Mouse (Mus musculus): ENCODE results near the gene Rnf26. TPM values are rescaled to one million over a fixed set of nuclear protein-coding genes. Genes with fewer than 3 reads are reported as not detected.
A peak's percentile ranks its signal among the peaks of the same experiment; 100 is the strongest.

Rnf26 gene
- polyA plus RNA-seq, 1 experiment from 2014 or later: 45.4 TPM

DNA sequence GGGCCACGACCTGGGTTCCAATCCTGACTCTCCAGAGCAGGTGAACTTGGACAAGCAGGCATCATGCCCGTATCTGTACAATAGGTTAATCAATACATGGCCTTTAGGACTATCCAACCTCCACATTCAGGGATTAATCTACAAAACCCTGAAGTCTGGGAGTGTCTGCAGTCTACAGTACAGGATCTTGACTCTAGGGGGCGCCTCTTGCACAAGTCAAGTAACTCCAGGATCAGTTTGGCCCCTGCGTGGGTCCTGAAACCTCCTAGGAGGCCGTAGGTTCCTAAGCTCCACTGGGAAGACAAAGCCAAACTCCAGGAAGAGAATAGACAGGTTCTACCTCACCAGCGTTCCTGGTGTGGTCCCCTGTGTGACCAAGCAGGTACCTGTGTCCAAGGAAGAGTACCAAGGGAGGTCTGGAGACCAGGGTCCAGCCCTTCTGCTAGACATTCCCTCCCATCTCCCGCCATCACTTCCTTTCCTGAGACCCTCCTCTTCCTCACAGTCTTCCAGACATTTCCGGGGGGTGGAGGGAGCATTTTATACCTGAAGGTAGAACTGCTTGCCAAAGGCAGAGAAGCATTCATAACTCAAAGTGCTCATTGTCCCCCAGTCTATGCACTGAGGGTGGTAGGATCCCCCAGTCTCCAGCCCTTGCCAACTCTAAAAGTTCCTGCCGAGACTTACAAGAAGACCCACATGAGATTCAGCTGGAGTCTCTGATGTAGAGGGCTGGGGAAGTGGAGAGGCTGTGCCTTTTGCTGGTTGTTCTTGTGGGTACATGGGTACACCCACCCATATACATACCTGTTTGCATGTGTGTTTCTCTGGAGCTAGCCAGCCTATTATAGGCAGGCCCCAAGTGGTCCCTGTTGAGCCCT is 38.7 kb downstream of the Rnf26 start:
- Histone ChIP-seq H3K9me3 (ENCODE audit: control insufficient read depth, low read length) (no peaks in the 10 kb centered on the region), H3K27ac (ENCODE audit: low read length) (no peak overlapping the region), H3K4me1 (ENCODE audit: control insufficient read depth, insufficient read depth, low read length) (peaks cover 26% of the 10 kb centered on the region), H3K36me3 (ENCODE audit: control insufficient read depth, insufficient read depth, low read length) (no peaks in the 10 kb centered on the region), H3K4me3 (ENCODE audit: low read length) (no peak overlapping the region), H3K27me3 (replicated peaks; ENCODE audit: control insufficient read depth, insufficient read depth, low read length) (no peaks in the 10 kb centered on the region), H3K9ac (ENCODE audit: low read depth, low read length) (no peak overlapping the region), H3K4me2 (ENCODE audit: low read depth, low read length) (no peak overlapping the region)
- 58% methylated on average over 9 of the region's 9 CpGs for WGBS
- ATAC-seq: no peak

DNA sequence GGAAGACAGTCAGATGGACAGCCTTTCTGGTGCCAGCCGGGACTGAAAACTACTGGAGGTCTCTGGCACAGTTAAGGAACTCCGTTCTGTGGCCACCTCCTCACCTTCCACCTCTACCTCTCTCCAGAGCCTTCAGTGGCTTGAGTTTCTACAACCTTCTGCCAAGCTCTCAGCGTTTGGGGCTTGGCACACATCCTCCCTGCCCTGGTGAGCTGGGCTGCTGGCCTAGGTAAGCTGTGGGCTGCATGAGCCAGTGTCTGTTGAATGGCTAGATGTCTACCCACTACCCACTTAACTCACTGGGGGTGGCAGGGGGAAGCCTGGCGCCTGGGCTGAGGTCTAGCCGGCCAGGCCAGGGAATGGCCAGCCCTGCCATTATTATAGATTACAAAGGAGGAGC is 40.2 kb downstream of the Rnf26 start:
- 66% methylated on average over 5 of the region's 5 CpGs for WGBS
- no peaks in the 10 kb centered on the region for H3K9me3 ChIP-seq (ENCODE audit: control insufficient read depth, low read length)
- no peak for ATAC-seq
- no peak overlapping the region for H3K27ac ChIP-seq (ENCODE audit: low read length)
- no peaks in the 10 kb centered on the region for H3K27me3 ChIP-seq (replicated peaks; ENCODE audit: control insufficient read depth, insufficient read depth, low read length)
- H3K4me3 ChIP-seq (ENCODE audit: low read length): no peak overlapping the region
- peaks cover 11% of the 10 kb centered on the region for H3K4me1 ChIP-seq (ENCODE audit: control insufficient read depth, insufficient read depth, low read length)
- H3K9ac ChIP-seq (ENCODE audit: low read depth, low read length): no peak overlapping the region
- no peaks in the 10 kb centered on the region for H3K36me3 ChIP-seq (ENCODE audit: control insufficient read depth, insufficient read depth, low read length)
- H3K4me2 ChIP-seq (ENCODE audit: low read depth, low read length): no peak overlapping the region

DNA sequence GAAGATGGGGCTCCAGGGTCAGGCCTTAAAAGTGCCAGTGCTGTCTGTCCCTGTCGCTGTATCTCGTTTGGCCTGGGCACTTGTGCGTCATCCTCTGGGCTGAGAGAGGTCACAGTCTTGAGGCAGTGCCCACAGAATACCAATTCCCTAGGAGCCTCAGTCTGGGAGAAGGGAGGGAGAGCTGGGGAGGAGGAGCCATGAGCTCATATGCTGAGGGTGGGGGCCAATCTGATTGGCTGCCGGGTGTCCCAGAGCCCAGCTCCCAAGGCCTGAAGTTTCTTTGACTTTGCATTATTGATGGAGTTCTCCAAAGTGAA is 40.8 kb downstream of the Rnf26 start:
- ATAC-seq: no peak
- 52% methylated on average over 4 of the region's 4 CpGs for WGBS
- 0 out of 2 replicates have a peak overlapping the region, but pooled peaks have one; percentile 26 for H3K9ac ChIP-seq (ENCODE audit: low read depth, low read length)

DNA sequence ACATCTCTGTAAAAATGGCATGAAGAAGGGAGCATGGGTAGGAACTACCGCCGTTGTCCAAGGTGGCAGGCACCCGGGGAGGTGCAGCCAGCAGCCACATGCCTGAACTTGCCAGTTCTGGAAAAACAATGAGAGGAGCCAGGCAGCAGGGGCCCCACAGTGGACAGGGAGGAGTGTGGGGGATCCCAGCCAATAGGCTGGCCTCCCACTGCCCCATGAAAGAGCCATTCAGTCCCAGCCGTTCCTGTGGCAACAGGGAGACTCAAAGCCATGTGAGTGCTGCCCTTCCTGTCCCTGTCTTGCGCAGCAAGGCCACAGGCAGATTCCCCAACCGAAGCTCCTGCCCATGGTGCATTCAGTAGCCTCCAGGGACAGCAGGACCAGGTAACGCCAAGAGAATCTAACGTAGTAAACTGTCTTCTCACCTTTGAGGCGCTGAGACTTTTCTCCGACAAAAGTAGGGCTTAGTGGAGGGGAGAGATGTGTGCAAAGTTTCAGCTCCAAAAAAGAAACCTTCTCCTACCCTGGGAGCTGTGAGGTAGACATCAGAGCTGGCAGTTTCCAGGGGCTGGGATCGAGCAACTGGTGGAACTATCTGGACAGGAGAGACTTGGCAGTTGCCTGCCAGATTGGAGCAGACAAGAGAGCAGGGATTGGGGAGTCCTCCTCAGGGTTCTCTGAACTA is 41.3 kb downstream of the Rnf26 start:
- H3K4me2 ChIP-seq (ENCODE audit: low read depth, low read length): no peak overlapping the region
- no peaks in the 10 kb centered on the region for H3K36me3 ChIP-seq (ENCODE audit: control insufficient read depth, insufficient read depth, low read length)
- H3K9ac ChIP-seq (ENCODE audit: low read depth, low read length): peak overlapping the region; percentile 26; the same call in 1 of the 2 replicates
- H3K27ac ChIP-seq (ENCODE audit: low read length): no peak overlapping the region
- no peak overlapping the region for H3K4me3 ChIP-seq (ENCODE audit: low read length)
- no peaks in the 10 kb centered on the region for H3K27me3 ChIP-seq (replicated peaks; ENCODE audit: control insufficient read depth, insufficient read depth, low read length)
- no peak for ATAC-seq
- peaks cover 14% of the 10 kb centered on the region for H3K4me1 ChIP-seq (ENCODE audit: control insufficient read depth, insufficient read depth, low read length)
- WGBS: 49% methylated on average over 11 of the region's 11 CpGs
- no peaks in the 10 kb centered on the region for H3K9me3 ChIP-seq (ENCODE audit: control insufficient read depth, low read length)

More for the DNA sequence above, 40.8 kb downstream of the Rnf26 start:
- Histone ChIP-seq H3K36me3 (ENCODE audit: control insufficient read depth, insufficient read depth, low read length) (no peaks in the 10 kb centered on the region), H3K27me3 (replicated peaks; ENCODE audit: control insufficient read depth, insufficient read depth, low read length) (no peaks in the 10 kb centered on the region), H3K9me3 (ENCODE audit: control insufficient read depth, low read length) (no peaks in the 10 kb centered on the region), H3K4me3 (ENCODE audit: low read length) (no peak overlapping the region), H3K4me1 (ENCODE audit: control insufficient read depth, insufficient read depth, low read length) (peaks cover 10% of the 10 kb centered on the region; the same call in 1 of the 2 replicates), H3K4me2 (ENCODE audit: low read depth, low read length) (no peak overlapping the region), H3K27ac (ENCODE audit: low read length) (no peak overlapping the region)

DNA sequence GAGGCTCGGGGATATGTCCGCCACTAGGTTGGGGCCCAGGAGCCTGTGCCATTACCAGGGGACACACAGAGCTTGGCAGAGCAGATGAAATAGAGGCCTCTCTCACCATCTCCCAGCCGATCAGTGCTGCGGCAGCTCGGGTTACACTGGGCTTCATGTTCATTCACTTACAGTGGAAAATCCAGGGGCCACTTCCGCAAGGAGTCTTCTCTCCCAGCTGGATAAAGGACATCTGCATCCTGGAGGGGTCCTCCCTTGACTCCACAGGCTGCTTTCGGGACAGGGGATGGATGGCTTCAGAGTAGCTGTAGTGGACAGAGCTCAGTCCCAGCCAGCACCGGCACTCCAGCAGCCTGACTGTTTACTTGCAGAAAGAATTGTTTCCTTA is 42.5 kb downstream of the Rnf26 start:
- no peak overlapping the region for H3K27ac ChIP-seq (ENCODE audit: low read length)
- no peaks in the 10 kb centered on the region for H3K36me3 ChIP-seq (ENCODE audit: control insufficient read depth, insufficient read depth, low read length)
- 38% methylated on average over 8 of the region's 8 CpGs for WGBS
- no peak for ATAC-seq
- H3K4me1 ChIP-seq (ENCODE audit: control insufficient read depth, insufficient read depth, low read length): peaks cover 14% of the 10 kb centered on the region
- H3K27me3 ChIP-seq (replicated peaks; ENCODE audit: control insufficient read depth, insufficient read depth, low read length): no peaks in the 10 kb centered on the region
- no peak overlapping the region for H3K4me2 ChIP-seq (ENCODE audit: low read depth, low read length)
- no peaks in the 10 kb centered on the region for H3K9me3 ChIP-seq (ENCODE audit: control insufficient read depth, low read length)
- no peak overlapping the region for H3K4me3 ChIP-seq (ENCODE audit: low read length)
- no peak overlapping the region for H3K9ac ChIP-seq (ENCODE audit: low read depth, low read length)

DNA sequence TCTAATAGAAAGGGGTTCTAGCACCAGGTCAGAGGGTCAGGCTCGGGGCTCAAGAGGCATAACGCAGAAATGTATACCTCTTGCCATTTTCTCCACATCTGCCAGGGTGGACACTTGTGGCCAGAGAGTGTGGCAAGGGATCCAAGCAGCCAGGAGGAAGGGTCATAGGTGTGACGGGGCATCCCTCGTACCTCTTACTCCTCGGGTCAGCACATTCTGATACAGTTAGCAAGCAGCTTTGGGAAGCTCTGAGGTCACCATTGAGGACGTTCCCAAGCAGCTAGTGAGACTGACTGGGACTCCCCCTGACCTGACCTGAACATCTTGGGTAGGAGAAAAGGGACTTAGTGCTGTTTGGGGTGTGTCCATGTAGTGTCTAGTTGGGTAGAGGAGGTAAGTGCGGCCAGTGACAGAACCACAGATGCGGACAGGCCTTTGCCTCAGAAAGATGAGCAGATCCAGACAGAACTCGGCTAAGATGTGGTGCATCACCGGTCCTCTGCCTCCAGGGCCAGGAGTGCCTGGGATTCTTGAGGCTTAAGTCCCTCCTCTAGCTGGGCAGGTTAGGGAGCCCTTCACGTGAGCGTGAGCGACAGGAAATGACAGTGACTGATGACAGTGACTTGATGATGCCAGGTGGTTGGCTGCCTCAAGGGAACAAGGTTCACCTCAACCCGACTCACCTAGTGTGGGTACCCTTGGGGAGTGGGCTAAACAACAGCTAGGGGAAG is 43.0 kb downstream of the Rnf26 start:
- H3K27ac ChIP-seq (ENCODE audit: low read length): no peak overlapping the region
- WGBS: 68% methylated on average over 14 of the region's 14 CpGs

DNA sequence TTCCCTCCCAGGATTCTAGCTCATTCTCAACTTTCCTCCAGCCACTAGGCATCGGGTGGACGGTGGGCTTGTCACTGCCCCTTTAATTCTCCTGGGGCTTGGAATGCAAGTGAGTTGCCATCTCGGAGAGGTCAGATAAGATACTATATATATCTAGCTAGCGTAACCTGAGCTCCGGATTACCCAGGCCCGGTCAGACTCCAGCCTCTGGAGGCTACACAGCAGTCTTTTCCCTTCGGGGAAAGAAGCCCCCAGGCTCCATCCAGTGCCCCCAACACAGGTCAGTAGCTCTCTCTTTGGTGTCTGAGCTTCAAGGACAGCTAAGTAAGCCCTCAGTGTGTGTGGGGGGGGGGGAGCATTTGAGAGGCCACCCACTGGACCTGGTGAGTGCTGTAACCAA is 44.1 kb downstream of the Rnf26 start:
- ATAC-seq: no peak
- H3K36me3 ChIP-seq (ENCODE audit: control insufficient read depth, insufficient read depth, low read length): no peaks in the 10 kb centered on the region
- H3K9me3 ChIP-seq (ENCODE audit: control insufficient read depth, low read length): no peaks in the 10 kb centered on the region
- H3K9ac ChIP-seq (ENCODE audit: low read depth, low read length): no peak overlapping the region
- WGBS: 32% methylated on average over 7 of the region's 7 CpGs
- H3K4me3 ChIP-seq (ENCODE audit: low read length): no peak overlapping the region
- H3K27ac ChIP-seq (ENCODE audit: low read length): no peak overlapping the region
- no peak overlapping the region for H3K4me2 ChIP-seq (ENCODE audit: low read depth, low read length)
- peaks cover 14% of the 10 kb centered on the region for H3K4me1 ChIP-seq (ENCODE audit: control insufficient read depth, insufficient read depth, low read length)
- no peaks in the 10 kb centered on the region for H3K27me3 ChIP-seq (replicated peaks; ENCODE audit: control insufficient read depth, insufficient read depth, low read length)

More for the DNA sequence above, 43.0 kb downstream of the Rnf26 start:
- H3K9me3 ChIP-seq (ENCODE audit: control insufficient read depth, low read length): no peaks in the 10 kb centered on the region
- no peak overlapping the region for H3K4me3 ChIP-seq (ENCODE audit: low read length)
- peaks cover 14% of the 10 kb centered on the region for H3K4me1 ChIP-seq (ENCODE audit: control insufficient read depth, insufficient read depth, low read length)
- H3K27me3 ChIP-seq (replicated peaks; ENCODE audit: control insufficient read depth, insufficient read depth, low read length): no peaks in the 10 kb centered on the region
- no peak overlapping the region for H3K9ac ChIP-seq (ENCODE audit: low read depth, low read length)
- H3K4me2 ChIP-seq (ENCODE audit: low read depth, low read length): no peak overlapping the region
- no peaks in the 10 kb centered on the region for H3K36me3 ChIP-seq (ENCODE audit: control insufficient read depth, insufficient read depth, low read length)
- ATAC-seq: no peak

DNA sequence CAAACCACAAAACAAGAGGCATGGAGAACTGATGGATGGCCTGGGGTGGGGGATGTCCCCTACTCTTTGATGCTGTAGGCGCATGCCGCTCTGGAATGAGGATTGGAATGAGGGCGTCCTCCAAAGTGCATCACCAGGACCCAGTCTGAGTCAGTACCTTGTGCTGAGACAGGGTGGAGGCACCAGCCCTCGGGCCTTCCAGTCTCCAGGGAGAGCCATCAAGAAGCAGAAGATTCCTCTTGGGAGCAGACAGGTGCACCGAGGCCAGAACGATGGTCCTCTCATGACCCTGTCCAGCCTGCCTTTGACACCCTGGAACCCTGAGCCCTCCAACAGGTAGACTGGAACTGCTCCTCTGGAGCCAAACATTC is 45.4 kb downstream of the Rnf26 start:
- Histone ChIP-seq H3K4me3 (ENCODE audit: low read length) (no peak overlapping the region), H3K27ac (ENCODE audit: low read length) (no peak overlapping the region), H3K27me3 (replicated peaks; ENCODE audit: control insufficient read depth, insufficient read depth, low read length) (no peaks in the 10 kb centered on the region), H3K9me3 (ENCODE audit: control insufficient read depth, low read length) (no peaks in the 10 kb centered on the region), H3K9ac (ENCODE audit: low read depth, low read length) (no peak overlapping the region), H3K4me1 (ENCODE audit: control insufficient read depth, insufficient read depth, low read length) (peaks cover 14% of the 10 kb centered on the region), H3K36me3 (ENCODE audit: control insufficient read depth, insufficient read depth, low read length) (no peaks in the 10 kb centered on the region), H3K4me2 (ENCODE audit: low read depth, low read length) (peak overlapping the region; percentile 95; the same call in 1 of the 2 replicates)
- 78% methylated on average over 6 of the region's 6 CpGs for WGBS
- no peak for ATAC-seq

DNA sequence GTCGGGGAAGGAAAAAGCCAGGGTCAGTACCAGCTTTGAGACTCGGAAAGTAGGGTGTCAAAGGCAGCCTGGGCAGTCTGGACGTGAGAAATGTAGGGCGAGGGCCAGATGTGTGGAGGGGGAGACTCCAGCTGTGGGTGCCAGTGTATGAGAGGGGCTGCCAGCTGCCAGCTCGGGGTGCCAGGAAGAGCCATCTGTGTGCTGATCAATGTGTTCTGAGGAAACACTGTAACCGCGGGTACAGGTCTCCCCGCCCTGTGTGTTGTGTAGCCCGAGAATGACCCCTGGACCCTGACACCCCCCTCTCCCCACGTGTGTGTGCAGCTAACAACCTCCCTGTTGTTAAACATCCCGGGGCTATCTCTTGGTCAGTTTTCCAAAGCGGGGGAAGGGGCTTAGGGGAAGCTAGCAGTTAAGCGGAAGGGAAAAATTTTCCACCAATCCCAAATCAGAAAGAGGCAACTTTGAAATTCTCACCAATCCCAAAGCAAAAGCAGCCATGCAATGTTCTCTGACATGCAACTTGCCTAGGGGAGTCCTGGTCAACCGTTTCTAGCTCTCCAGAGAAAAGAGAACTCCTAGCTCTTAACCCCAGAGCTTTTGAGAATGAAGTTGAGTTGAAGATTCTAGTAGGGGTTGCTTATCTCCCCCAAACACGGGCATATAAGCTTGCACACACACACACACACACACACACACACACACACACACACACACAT is 45.9 kb downstream of the Rnf26 start:
- peak; percentile 60 for ATAC-seq
- H3K4me3 ChIP-seq (ENCODE audit: low read length): peak overlapping the region; percentile 55
- H3K27me3 ChIP-seq (replicated peaks; ENCODE audit: control insufficient read depth, insufficient read depth, low read length): no peaks in the 10 kb centered on the region
- peaks cover 13% of the 10 kb centered on the region for H3K4me1 ChIP-seq (ENCODE audit: control insufficient read depth, insufficient read depth, low read length)
- peak overlapping the region; percentile 95 for H3K4me2 ChIP-seq (ENCODE audit: low read depth, low read length)
- H3K9ac ChIP-seq (ENCODE audit: low read depth, low read length): peak overlapping the region; percentile 69
- 8% methylated on average over 15 of the region's 15 CpGs for WGBS
- H3K9me3 ChIP-seq (ENCODE audit: control insufficient read depth, low read length): no peaks in the 10 kb centered on the region
- H3K36me3 ChIP-seq (ENCODE audit: control insufficient read depth, insufficient read depth, low read length): no peaks in the 10 kb centered on the region
- no peak overlapping the region for H3K27ac ChIP-seq (ENCODE audit: low read length)
